Mouse (Mus musculus) embryo, embryonic 10 days (tissue): ENCODE results near the gene Mef2c.

Experiments used
- DNase-seq: peaks from one replicate; pipeline ENCODE4 v3.0.0-alpha.2; 2015; ENCODE audit warnings: low spot score

Mef2c gene

GRCm38 (mm10) chr13:83571973-83572447 lies 68.2 kb downstream of the Mef2c start:
- peak; percentile 56 for DNase-seq

GRCm38 (mm10) chr13:83572469-83572868 lies 68.6 kb downstream of the Mef2c start:
- DNase-seq: no peak

- no peak for DNase-seq
Observed at GRCm38 (mm10) chr13:83573327-83573726, 69.5 kb downstream of the Mef2c start.

- DNase-seq: no peak
Observed at GRCm38 (mm10) chr13:83573855-83574583, 70.2 kb downstream of the Mef2c start.

GRCm38 (mm10) chr13:83574866-83575265 lies 71.0 kb downstream of the Mef2c start:
- DNase-seq: no peak

- no peak for DNase-seq
Observed at GRCm38 (mm10) chr13:83579410-83579809, 75.6 kb downstream of the Mef2c start.

GRCm38 (mm10) chr13:83580856-83581255 lies 77.0 kb downstream of the Mef2c start:
- DNase-seq: no peak

GRCm38 (mm10) chr13:83582564-83582963 lies 78.7 kb downstream of the Mef2c start:
- no peak for DNase-seq

- peak; percentile 10 for DNase-seq
Observed at GRCm38 (mm10) chr13:83583881-83584280, 80.0 kb downstream of the Mef2c start.

- DNase-seq: no peak
Observed at GRCm38 (mm10) chr13:83585359-83585758, 81.5 kb downstream of the Mef2c start.

- no peak for DNase-seq
Observed at GRCm38 (mm10) chr13:83588186-83588585, 84.4 kb downstream of the Mef2c start.

- DNase-seq: no peak
Observed at GRCm38 (mm10) chr13:83590886-83591285, 87.1 kb downstream of the Mef2c start.

- DNase-seq: no peak
Observed at GRCm38 (mm10) chr13:83595429-83595828, 91.6 kb downstream of the Mef2c start.

GRCm38 (mm10) chr13:83596989-83597738 lies 93.3 kb downstream of the Mef2c start:
- no peak for DNase-seq

- DNase-seq: no peak
Observed at GRCm38 (mm10) chr13:83597739-83598210, 93.9 kb downstream of the Mef2c start.

- DNase-seq: no peak
Observed at GRCm38 (mm10) chr13:83600301-83600700, 96.5 kb downstream of the Mef2c start.

- no peak for DNase-seq
Observed at GRCm38 (mm10) chr13:83601741-83602140, 97.9 kb downstream of the Mef2c start.

GRCm38 (mm10) chr13:83603373-83604265 lies 99.8 kb downstream of the Mef2c start:
- DNase-seq: no peak

- DNase-seq: peak; percentile 29
Observed at GRCm38 (mm10) chr13:83604320-83604719, 100.5 kb downstream of the Mef2c start.

- DNase-seq: no peak
Observed at GRCm38 (mm10) chr13:83604785-83605184, 101.0 kb downstream of the Mef2c start.

GRCm38 (mm10) chr13:83607883-83608581 lies 104.2 kb downstream of the Mef2c start:
- no peak for DNase-seq
